Mouse (Mus musculus): ENCODE results near the gene Shroom1. TPM values are rescaled to one million over a fixed set of nuclear protein-coding genes. Genes with fewer than 3 reads are reported as not detected.

The Shroom1 gene
- total RNA-seq, 2 experiments from 2014 or later: 5.3 to 5.5 TPM

DNA sequence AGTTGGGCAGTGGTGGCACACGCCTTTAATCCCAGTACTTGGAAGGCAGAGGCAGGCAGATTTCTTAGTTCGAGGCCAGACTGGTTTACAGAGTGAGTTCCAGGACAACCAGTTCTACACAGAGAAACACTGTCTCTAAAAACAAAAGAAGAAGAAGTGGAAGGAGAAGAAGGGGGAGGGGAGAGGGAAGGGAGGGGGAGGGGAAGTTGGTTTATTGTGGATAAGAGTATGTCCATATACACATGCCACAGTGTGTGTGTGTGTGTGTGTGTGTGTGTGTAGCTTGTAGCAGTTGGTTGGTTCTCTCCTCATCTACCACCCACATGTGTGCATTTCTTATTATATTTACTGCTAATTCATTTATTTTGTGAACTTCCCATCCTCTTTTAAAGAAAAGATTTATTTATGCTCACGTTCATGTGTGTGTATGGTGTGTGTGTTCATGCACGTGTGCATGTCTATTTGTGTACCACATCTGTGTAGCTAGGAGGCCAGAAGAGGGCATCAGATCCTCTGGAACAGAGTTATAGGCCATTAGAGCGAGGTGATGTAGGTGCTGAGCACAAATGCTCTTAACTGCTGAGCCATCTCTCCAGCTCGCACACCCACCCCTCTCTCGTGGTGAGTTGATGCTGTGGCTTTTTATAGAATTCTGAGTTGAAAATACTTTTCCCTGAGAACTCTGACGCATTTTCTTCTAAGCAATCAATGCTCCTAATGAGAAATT, 45.2 kb downstream of the Shroom1 start:
- intact Hi-C loops (cut with DNase I): no loop called here
- DNase-seq (ENCODE audit: low spot score in 2 of 2): no peak

DNA sequence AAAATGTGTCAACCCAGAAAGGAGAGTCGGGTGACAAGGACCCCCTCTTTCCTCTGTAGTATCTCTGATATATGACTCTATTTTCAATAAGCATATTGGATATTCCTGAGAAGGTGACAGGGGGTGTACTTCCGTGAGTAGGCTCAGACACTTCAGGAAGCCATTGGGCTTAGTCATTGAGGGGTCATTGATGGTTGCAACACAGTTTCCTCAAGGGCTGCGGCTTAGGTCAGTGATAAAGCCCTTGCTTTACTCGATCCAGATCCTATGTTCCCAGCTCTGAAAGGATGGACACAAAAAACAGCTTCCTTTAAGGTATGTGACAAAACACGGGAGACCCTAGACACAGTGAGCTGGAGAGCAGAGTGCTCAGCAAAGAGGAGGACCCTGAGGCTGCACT, 46.7 kb downstream of the Shroom1 start:
- intact Hi-C loops (cut with DNase I): loop anchor here (2.0 kb wide), 1 partner anchor 15 kb away; the partner anchor contains the start of gene Sept8
- DNase-seq (ENCODE audit: low spot score in 2 of 2): no peak

DNA sequence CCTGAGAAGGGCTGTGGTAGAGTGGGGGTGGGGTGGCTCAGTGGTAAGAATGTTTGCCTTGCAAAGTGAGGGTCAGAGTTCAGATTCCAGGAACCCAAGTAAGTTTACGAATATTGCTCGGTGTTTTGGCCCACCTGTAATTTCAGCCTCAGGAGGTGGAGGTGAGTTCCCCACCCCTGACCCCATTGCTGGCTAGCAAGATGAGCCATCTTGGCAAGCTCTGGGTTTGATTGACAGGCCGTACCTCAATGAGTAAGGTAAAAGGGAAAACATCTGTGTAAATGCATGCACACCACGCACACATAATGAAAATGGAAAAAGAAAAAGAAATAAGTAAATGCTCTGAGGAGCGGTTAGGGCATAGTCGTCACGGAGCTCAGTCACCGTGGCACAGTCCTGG, 47.4 kb downstream of the Shroom1 start:
- no peak for DNase-seq (ENCODE audit: low spot score in 2 of 2)
- intact Hi-C loops (cut with DNase I): loop anchor here (2.0 kb wide), 1 partner anchor 14 kb away; the partner anchor contains the start of gene Sept8

DNA sequence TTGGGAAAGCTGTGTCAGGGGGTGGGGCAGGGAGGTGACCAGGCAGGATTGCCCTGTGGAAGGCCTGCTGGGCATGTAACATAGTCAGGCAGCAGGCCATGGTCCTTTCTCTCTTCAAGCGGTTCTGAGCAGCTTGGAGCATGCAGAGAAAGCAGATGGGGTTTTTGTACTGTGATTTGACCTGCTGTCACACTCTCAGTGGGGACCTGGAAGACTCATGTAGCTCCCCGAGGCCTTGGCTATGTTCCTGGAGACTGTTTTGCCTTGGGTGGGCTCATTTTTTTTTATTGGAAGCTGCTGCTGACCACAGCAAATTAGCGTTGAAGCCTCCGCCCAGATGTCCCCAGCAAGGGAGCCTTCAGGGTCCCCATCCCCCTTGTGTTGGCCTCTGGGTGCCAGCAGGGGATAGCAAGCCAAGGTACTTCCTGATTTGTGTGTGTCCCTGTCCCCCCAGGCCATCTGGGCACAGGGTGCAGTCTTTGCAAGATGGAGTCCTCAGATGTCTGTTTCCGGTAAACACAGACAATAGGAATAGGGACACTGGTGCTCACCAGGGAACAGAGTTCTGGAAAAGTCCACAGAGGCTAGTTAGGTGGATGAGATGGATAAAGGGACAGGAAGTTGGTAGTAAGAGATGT, 48.1 kb downstream of the Shroom1 start:
- intact Hi-C loops (cut with DNase I): loop anchor here (2.0 kb wide), 1 partner anchor 14 kb away; the partner anchor contains the start of gene Sept8

DNA sequence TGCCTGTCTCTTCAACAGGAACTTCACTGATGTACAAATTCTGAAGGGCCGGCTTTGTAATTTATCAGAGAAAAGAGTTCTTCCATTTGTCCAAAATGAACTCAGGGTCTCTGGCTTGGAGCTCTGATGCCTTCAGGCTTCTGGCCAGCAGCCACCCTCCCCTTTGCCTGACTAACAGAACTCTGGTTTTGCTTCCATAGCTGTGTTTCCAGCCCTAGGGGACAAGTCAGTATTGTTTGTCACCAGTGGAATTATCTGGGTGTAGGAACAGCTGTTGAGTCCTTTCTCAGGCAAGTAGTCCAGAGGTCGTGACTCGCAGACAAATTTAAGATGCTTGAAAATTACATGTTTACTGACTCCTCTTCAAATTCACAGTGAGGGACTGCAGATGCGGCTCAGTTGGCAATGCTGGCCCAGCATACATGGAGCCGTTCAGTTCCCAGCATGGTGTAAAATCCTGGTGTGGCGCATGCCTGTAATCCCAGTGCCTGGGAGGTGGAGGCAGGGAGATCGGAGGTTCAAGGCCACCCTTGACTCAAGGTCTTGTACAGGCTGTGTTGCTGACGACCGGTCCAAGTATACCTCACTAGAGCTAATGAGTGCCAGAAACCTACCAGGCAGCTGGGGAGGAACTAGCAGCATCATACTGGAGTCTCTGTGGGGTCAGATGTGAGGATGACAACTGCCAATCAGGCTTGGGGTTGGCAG, 50.2 kb downstream of the Shroom1 start:
- DNase-seq (ENCODE audit: low spot score in 2 of 2): no peak
- intact Hi-C loops (cut with DNase I): no loop called here

More for the DNA sequence above, 48.1 kb downstream of the Shroom1 start:
- no peak for DNase-seq (ENCODE audit: low spot score in 2 of 2)

DNA sequence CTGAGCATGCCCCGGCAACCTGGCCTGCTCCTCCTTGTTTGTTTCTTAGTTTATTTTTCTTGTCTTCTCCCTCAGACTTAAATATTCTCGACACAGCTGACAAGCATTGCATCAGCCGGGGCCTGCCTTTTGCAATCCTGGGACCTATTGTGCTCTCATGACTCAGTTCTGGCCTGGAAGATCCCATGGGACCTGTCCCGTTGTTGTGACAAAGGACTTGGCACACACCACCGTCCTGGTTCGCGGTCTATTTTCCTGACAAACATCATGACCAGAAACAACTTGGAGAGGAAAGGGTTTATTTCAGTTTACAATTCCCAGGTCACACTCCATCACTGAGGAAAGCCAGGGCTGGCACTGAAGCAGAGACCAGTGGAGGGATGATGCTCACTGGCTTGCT, 51.1 kb downstream of the Shroom1 start:
- DNase-seq (ENCODE audit: low spot score in 2 of 2): no peak
- intact Hi-C loops (cut with DNase I): no loop called here

DNA sequence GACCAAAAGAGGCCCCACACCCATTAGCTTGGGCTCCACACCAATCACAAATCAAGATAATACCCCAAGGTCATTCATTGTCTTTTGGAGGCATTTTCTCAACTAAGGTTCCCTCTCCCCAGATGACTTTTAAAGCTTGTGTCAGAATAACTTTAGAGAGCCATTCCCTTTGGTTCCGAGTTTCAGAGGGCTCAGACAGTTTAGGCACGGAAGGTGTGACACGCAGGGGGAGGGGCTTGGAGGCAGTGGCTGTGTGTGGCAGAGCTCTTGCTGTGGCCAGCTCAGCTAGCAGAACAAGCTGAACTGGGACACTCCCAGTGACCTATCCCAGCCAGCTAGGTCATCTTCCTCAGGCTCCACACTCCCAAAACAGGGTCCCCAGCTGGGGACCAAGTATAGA, 51.6 kb downstream of the Shroom1 start:
- intact Hi-C loops (cut with DNase I): no loop called here
- no peak for DNase-seq (ENCODE audit: low spot score in 2 of 2)

DNA sequence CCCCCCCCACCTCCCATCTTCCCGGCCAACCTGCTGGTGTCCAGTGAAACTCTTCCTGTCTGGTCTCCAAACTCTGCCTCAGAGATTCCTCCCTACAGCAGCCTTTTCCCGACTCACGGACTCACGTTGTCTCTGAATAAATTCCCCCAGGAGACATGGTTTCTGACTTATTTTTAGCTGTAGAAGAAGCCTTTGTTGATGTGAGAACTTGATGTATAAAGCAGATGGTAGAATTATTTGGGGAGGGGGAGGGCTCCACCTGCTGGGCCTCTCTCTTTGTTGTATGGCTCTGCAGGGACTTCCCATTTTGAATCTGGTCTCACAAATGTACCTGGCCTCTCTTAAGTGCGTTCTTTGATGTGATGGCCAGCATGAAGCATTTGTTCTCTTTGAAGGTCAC, 53.3 kb downstream of the Shroom1 start:
- intact Hi-C loops (cut with DNase I): no loop called here
- DNase-seq (ENCODE audit: low spot score in 2 of 2): no peak

DNA sequence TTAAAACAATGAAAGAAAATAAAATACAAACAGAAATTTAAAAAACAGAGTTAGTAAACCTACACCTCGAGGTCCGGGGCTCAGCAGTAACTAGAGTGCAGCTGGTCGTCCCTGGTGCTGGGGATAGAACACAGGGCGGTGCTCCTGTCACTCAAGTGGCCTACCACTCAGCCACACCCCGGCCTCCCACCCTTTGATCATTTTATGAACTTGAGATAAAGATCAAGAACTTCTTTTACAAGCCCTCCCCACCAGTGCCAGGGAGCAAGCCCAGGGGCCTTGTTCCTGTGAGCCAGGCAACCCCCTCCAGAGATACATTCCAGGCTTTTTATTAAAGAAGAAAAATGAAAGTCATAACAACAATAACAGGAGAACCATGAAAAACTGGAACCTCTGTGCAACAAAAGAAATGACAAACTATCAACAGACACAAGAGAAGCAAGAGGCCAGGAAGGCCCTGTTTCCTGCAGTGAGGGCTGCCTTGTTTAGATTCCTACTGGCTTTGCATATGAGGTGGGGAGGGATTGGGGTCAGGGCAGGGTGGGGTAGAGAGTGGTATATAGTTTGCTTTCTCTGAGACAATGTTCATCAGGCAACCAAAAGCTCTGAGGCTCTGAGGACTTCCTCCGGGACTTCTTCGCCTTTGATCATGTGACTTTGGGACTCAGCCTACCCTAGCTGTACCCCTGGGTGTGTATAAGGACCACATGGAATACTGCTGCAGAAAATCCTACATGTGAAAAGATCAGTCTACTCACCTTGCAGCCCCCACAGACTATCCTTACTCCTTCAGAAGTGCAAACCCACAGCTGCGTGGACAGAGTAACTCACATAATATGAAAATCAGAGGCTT, 60.0 kb downstream of the Shroom1 start:
- no peak for DNase-seq (ENCODE audit: low spot score in 2 of 2)
- intact Hi-C loops (cut with DNase I): no loop called here

Small RNA genes within 50 kb of the gene (microRNA-seq; reads per million reads assigned to microRNA genes)
- not detected for gene Mir6920

Other genes with a start within 250 kb of the Shroom1 start
- 100 to 1,000 TPM; 163 to 181 TPM for gene Hspa4, start 156.7 kb upstream of the Shroom1 start, total RNA-seq (2021)
- 1 to 10 TPM; 9.3 to 9.5 TPM for gene Zcchc10, start 132.5 kb upstream of the Shroom1 start, total RNA-seq (2021)
- gene Aff4, start 106.4 kb upstream of the Shroom1 start, total RNA-seq (2021): 100 to 1,000 TPM; 157 to 221 TPM
- gene Leap2, start 34.0 kb upstream of the Shroom1 start, total RNA-seq (2021): not detected
- gene Uqcrq, start 26.4 kb upstream of the Shroom1 start, total RNA-seq (2021): 100 to 1,000 TPM; 404 to 490 TPM
- 1 to 10 TPM in 1 of 2 experiments, not detected in 1; 1.1 TPM for gene Gdf9, start 26.2 kb upstream of the Shroom1 start, total RNA-seq (2021)
- gene Gm10447, start 95 bp upstream of the Shroom1 start, total RNA-seq (2021): under 1 TPM; 0.22 to 0.34 TPM
- not detected for gene Gm9837, start 13.3 kb downstream of the Shroom1 start, total RNA-seq (2021)
- gene Gm9945, start 23.0 kb downstream of the Shroom1 start, total RNA-seq (2021): 1 to 10 TPM; 2.6 to 3.4 TPM
- 10 to 100 TPM; 59.1 to 81.6 TPM for gene Sowaha, start 23.1 kb downstream of the Shroom1 start, total RNA-seq (2021)
- gene Sept8, start 62.1 kb downstream of the Shroom1 start, total RNA-seq (2021): 100 to 1,000 TPM; 305 to 337 TPM
- 100 to 1,000 TPM; 115 to 130 TPM for gene Kif3a, start 110.2 kb downstream of the Shroom1 start, total RNA-seq (2021)
- not detected for gene Il4, start 161.5 kb downstream of the Shroom1 start, total RNA-seq (2021)
- gene Il13, start 177.5 kb downstream of the Shroom1 start, total RNA-seq (2021): not detected